Mouse (Mus musculus): ENCODE data around the gene Col16a1. TPM values are rescaled to one million over a fixed set of nuclear protein-coding genes. Genes with fewer than 3 reads are reported as not detected.

The Col16a1 gene
- 3.1 and 4.9 TPM in 2 replicates for total RNA-seq (2012; rRNA removed)

DNA sequence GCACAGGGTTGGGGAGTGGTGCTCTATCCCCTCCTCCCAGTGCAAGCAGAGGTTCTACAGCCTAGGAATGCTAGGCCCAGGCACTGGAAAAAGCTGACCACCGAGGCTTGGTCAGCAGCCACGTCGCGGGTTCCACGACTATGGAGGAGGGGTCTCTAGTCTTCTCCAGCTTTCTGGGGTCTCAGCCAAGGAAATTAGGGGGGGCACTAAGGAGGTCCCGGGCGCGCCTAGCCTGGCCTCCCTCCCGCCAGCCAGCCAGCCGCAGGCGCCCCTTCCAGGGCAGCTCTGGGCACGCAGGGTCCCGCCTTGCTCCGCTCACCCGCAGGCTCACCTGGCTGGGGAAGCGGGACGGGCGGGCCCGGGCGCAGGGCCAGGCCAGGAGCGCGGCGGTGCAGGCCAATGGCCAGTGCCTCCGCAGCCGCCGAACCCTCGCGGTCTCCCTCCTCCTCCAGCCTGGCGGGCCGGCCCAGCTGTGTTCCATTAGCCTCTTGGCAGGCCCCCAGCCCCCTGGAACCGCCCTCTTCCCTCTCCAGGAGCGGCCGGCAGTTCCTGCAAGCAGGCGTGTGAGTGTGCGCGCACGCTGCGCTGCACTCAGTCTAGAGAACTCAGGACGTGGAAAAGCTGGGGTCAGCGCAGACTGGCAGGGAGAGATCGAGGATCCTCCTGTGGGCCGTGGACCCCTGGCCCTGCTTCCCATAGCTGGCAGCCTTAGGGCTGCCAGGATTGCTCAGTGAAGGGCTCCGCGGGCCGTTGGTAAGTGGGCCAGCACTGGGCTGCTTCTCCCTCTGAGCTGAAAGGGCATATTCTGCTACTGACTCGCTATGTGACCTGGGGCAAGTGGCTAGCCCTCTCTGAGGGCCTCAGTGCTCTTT, at the start of gene Col16a1:
Gene Col16a1, plus strand, starts transcription at position 510 of the 872 bp plus-strand sequence.
- H3K9me3 ChIP-seq (ENCODE audit: control insufficient read depth, insufficient read depth, low read depth, low read length): no peaks in the 10 kb centered on the region
- peaks cover 0 to 10% of the 10 kb centered on the region in 2 experiments; a peak in 1 of 4 replicates for H3K4me1 ChIP-seq (ENCODE audit: control insufficient read depth in 2 of 2, insufficient read depth in 2 of 2, low read length in 2 of 2, poor library complexity in 1 of 2)
- H3K36me3 ChIP-seq (ENCODE audit: control insufficient read depth, insufficient read depth, low read length, poor library complexity, severe bottlenecking): no peaks in the 10 kb centered on the region
- peak within 1 kb of the TSS; percentile 6 for H3K9ac ChIP-seq (ENCODE audit: insufficient read depth, low read depth, low read length, poor library complexity, severe bottlenecking)
- in situ Hi-C loops (cut with MboI; ENCODE audit: low sequenced_read_pairs in 2 of 2, unreplicated experiment in 2 of 2): no loop called here
- TF ChIP-seq ZC3H11A (IDR thresholded peaks at IDR 0.05; ENCODE audit: borderline replicate concordance, low read depth, low read length) (no peak), ZNF384 (IDR thresholded peaks at IDR 0.05; ENCODE audit: low read depth, low read length) (no peak)
- peak within 1 kb of the TSS; percentile 66 to 69 for H3K4me3 ChIP-seq (ENCODE audit: insufficient read depth in 1 of 2, low read depth in 1 of 2, low read length in 2 of 2, poor library complexity in 1 of 2, severe bottlenecking in 1 of 2)
- DNase-seq (ENCODE audit: low read depth, low spot score): no peak
- H3K27ac ChIP-seq (ENCODE audit: insufficient read depth, low read depth, low read length, poor library complexity, severe bottlenecking): no peak within 1 kb of the TSS

DNA sequence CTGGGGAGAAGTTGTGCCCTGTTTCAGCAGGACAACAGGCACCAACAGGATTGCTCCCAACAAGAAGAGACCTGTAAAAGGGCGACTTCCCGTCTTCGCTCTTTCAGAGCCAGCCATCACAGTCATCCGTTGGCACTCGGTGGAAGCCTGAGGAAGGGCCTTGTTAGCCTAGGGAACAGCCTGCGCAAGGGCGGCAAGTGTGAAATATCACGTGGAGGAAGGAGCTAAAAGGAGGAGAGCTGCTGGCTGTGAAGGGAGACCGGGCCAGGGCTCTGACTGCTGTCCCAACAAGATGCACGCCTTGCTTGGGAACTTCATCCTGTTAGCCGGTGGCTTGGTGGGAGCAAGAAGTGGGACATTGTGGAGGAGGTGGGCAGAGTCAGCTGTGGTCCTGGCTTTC, 49.5 kb upstream of the Col16a1 start:
- no peak overlapping the region for H3K9ac ChIP-seq (ENCODE audit: insufficient read depth, low read depth, low read length, poor library complexity, severe bottlenecking)
- DNase-seq (ENCODE audit: low read depth, low spot score): no peak
- H3K9me3 ChIP-seq (ENCODE audit: control insufficient read depth, insufficient read depth, low read depth, low read length): no peaks in the 10 kb centered on the region
- no peaks in the 10 kb centered on the region for H3K36me3 ChIP-seq (ENCODE audit: control insufficient read depth, insufficient read depth, low read length, poor library complexity, severe bottlenecking)
- H3K4me3 ChIP-seq (ENCODE audit: insufficient read depth in 1 of 2, low read depth in 1 of 2, low read length in 2 of 2, poor library complexity in 1 of 2, severe bottlenecking in 1 of 2): no peak overlapping the region
- TF ChIP-seq HCFC1 (IDR thresholded peaks at IDR 0.05; ENCODE audit: borderline replicate concordance, insufficient read depth, low read length) (no peak), MAFK (IDR thresholded peaks at IDR 0.05; ENCODE audit: insufficient read depth, low read depth, low read length) (no peak), ZC3H11A (IDR thresholded peaks at IDR 0.05; ENCODE audit: borderline replicate concordance, low read depth, low read length) (no peak), CHD2 (IDR thresholded peaks at IDR 0.05; ENCODE audit: low read depth, low read length) (no peak), ZNF384 (IDR thresholded peaks at IDR 0.05; ENCODE audit: low read depth, low read length) (no peak)
- in situ Hi-C loops (cut with MboI; ENCODE audit: low sequenced_read_pairs in 2 of 2, unreplicated experiment in 2 of 2): no loop called here
- no peak overlapping the region for H3K27ac ChIP-seq (ENCODE audit: insufficient read depth, low read depth, low read length, poor library complexity, severe bottlenecking)
- H3K4me1 ChIP-seq (ENCODE audit: control insufficient read depth in 2 of 2, insufficient read depth in 2 of 2, low read length in 2 of 2, poor library complexity in 1 of 2): no peaks in the 10 kb centered on the region

DNA sequence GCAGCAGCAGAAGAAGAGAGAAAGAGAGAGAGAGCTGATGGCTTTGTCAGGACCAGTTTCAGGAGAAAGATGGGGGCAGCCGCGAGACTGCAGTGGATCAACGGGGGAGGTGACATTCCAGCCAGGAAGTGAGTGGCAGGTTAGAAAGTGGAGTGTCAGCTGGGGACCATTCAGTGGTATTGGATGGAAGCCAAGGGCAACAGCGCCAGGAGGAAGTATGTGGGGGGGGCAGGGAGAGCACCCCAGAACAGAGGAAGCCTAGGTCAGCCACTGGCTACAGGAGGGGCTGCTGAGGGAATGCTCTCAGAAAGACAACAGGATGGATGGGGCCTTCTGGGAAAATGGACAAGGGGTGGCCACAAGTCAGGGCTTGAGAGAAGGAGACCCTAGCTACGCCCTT, 45.9 kb upstream of the Col16a1 start:
- TF ChIP-seq MAFK (IDR thresholded peaks at IDR 0.05; ENCODE audit: insufficient read depth, low read depth, low read length): no peak
- no peak for TF ChIP-seq CHD2 (IDR thresholded peaks at IDR 0.05; ENCODE audit: low read depth, low read length)
- TF ChIP-seq ZC3H11A (IDR thresholded peaks at IDR 0.05; ENCODE audit: borderline replicate concordance, low read depth, low read length): no peak
- TF ChIP-seq ZNF384 (IDR thresholded peaks at IDR 0.05; ENCODE audit: low read depth, low read length): no peak
- no peak for TF ChIP-seq HCFC1 (IDR thresholded peaks at IDR 0.05; ENCODE audit: borderline replicate concordance, insufficient read depth, low read length)
- H3K27ac ChIP-seq (ENCODE audit: insufficient read depth, low read depth, low read length, poor library complexity, severe bottlenecking): no peak overlapping the region
- no peak overlapping the region for H3K9ac ChIP-seq (ENCODE audit: insufficient read depth, low read depth, low read length, poor library complexity, severe bottlenecking)
- no peaks in the 10 kb centered on the region for H3K9me3 ChIP-seq (ENCODE audit: control insufficient read depth, insufficient read depth, low read depth, low read length)
- DNase-seq (ENCODE audit: low read depth, low spot score): no peak
- H3K36me3 ChIP-seq (ENCODE audit: control insufficient read depth, insufficient read depth, low read length, poor library complexity, severe bottlenecking): no peaks in the 10 kb centered on the region
- H3K4me1 ChIP-seq (ENCODE audit: control insufficient read depth in 2 of 2, insufficient read depth in 2 of 2, low read length in 2 of 2, poor library complexity in 1 of 2): peaks cover 0 to 9% of the 10 kb centered on the region in 2 experiments; a peak in 3 of 4 replicates
- in situ Hi-C loops (cut with MboI; ENCODE audit: low sequenced_read_pairs in 2 of 2, unreplicated experiment in 2 of 2): no loop called here
- H3K4me3 ChIP-seq (ENCODE audit: insufficient read depth in 1 of 2, low read depth in 1 of 2, low read length in 2 of 2, poor library complexity in 1 of 2, severe bottlenecking in 1 of 2): no peak overlapping the region

DNA sequence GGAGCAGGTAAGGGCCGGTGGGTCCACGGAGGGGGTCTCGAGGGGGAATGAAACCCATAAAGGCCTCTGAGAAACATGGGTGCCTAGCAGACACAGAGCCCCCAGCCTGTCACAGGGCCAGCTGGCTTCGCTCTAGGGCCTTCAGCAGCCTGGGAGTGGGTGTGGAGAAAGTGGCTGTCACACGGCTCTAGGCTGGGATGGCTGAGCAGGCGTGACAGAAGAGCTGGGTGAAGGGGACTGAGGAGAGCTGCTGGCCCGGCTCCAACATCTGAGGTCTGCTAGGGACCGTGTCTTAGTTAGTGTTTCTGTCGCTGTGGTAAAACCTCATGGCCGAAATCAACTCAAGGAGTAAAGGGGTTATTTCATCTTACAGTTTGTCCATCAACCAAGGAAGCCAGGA, 45.5 kb upstream of the Col16a1 start:
- Histone ChIP-seq H3K9me3 (ENCODE audit: control insufficient read depth, insufficient read depth, low read depth, low read length) (no peaks in the 10 kb centered on the region), H3K36me3 (ENCODE audit: control insufficient read depth, insufficient read depth, low read length, poor library complexity, severe bottlenecking) (no peaks in the 10 kb centered on the region), H3K4me3 (ENCODE audit: insufficient read depth in 1 of 2, low read depth in 1 of 2, low read length in 2 of 2, poor library complexity in 1 of 2, severe bottlenecking in 1 of 2) (no peak overlapping the region), H3K4me1 (ENCODE audit: control insufficient read depth in 2 of 2, insufficient read depth in 2 of 2, low read length in 2 of 2, poor library complexity in 1 of 2) (peaks cover 0 to 13% of the 10 kb centered on the region in 2 experiments; a peak in 3 of 4 replicates), H3K9ac (ENCODE audit: insufficient read depth, low read depth, low read length, poor library complexity, severe bottlenecking) (no peak overlapping the region), H3K27ac (ENCODE audit: insufficient read depth, low read depth, low read length, poor library complexity, severe bottlenecking) (no peak overlapping the region)
- in situ Hi-C loops (cut with MboI; ENCODE audit: low sequenced_read_pairs in 2 of 2, unreplicated experiment in 2 of 2): no loop called here
- no peak for DNase-seq (ENCODE audit: low read depth, low spot score)
- TF ChIP-seq ZC3H11A (IDR thresholded peaks at IDR 0.05; ENCODE audit: borderline replicate concordance, low read depth, low read length): no peak
- TF ChIP-seq ZNF384 (IDR thresholded peaks at IDR 0.05; ENCODE audit: low read depth, low read length): no peak
- no peak for TF ChIP-seq CHD2 (IDR thresholded peaks at IDR 0.05; ENCODE audit: low read depth, low read length)
- TF ChIP-seq HCFC1 (IDR thresholded peaks at IDR 0.05; ENCODE audit: borderline replicate concordance, insufficient read depth, low read length): no peak
- no peak for TF ChIP-seq MAFK (IDR thresholded peaks at IDR 0.05; ENCODE audit: insufficient read depth, low read depth, low read length)

Measured in ES-E14 (cell line).